Comparison of ENCODE assay signal across 24 mouse cellular contexts in genomic region chr1:174700871-174701270, GRCm38 (mm10).
"Had no signal": no experiment of that assay in that cellular context is flagged by ENCODE, and none has a peak within 500 bp of the region (broad histone marks: within the 10 kb centered on the region; RNA-seq: fewer than 3 reads in every experiment).

No protein-coding gene starts in this region.

- H3K4me1 ChIP-seq: heart, embryonic 13.5 days; heart, embryonic 15.5 days; hindbrain, embryonic 10.5 days; hindbrain, embryonic 12.5 days; intestine, embryonic 15.5 days; limb, embryonic 10.5 days had no signal

- H3K9me3 ChIP-seq: heart, embryonic 13.5 days; heart, embryonic 15.5 days; hindbrain, embryonic 10.5 days; hindbrain, embryonic 12.5 days; intestine, embryonic 15.5 days; limb, embryonic 10.5 days; limb, embryonic 12.5 days had no signal

- H3K9ac ChIP-seq: heart, embryonic 13.5 days; heart, embryonic 15.5 days; hindbrain, embryonic 12.5 days; hindbrain, embryonic 14.5 days; intestine, embryonic 15.5 days; limb, embryonic 12.5 days had no signal

- H3K27ac ChIP-seq: gastrocnemius, adult 2 months; heart, adult 2 months; heart, embryonic 13.5 days; heart, embryonic 15.5 days; hindbrain, embryonic 10.5 days; hindbrain, embryonic 12.5 days; hindbrain, embryonic 14.5 days; intestine, embryonic 15.5 days; layer of hippocampus, adult 2 months; left cerebral cortex, adult 2 months; limb, embryonic 10.5 days; limb, embryonic 12.5 days had no signal

- DNase-seq: gastrocnemius, adult 2 months; gastrocnemius, postnatal 10 days; gastrocnemius, postnatal 25 days; heart, adult 2 months; heart, postnatal 4 days; kidney, adult 18-20 months; kidney, adult 8-10 months; kidney, postnatal 10 days; kidney, postnatal 25 days; kidney, postnatal 4 days had no signal

- H3K4me2 ChIP-seq: heart, embryonic 11.5 days; heart, embryonic 13.5 days; heart, embryonic 15.5 days; hindbrain, embryonic 12.5 days; hindbrain, embryonic 14.5 days; intestine, embryonic 15.5 days; limb, embryonic 12.5 days had no signal

- H3K4me3 ChIP-seq: gastrocnemius, adult 2 months; heart, adult 2 months; heart, embryonic 13.5 days; heart, embryonic 15.5 days; hindbrain, embryonic 10.5 days; hindbrain, embryonic 12.5 days; intestine, embryonic 15.5 days; layer of hippocampus, adult 2 months; left cerebral cortex, adult 2 months; limb, embryonic 10.5 days; limb, embryonic 12.5 days had no signal

- H3K36me3 ChIP-seq: heart, embryonic 13.5 days; heart, embryonic 15.5 days; intestine, embryonic 15.5 days; limb, embryonic 10.5 days; limb, embryonic 12.5 days had no signal

- H3K27me3 ChIP-seq: heart, embryonic 13.5 days; heart, embryonic 15.5 days; hindbrain, embryonic 12.5 days; intestine, embryonic 15.5 days; limb, embryonic 12.5 days had no signal

- ATAC-seq: hindbrain, embryonic 16.5 days; inflammation-experienced regulatory T-cells, adult 6 months; intestine, embryonic 15.5 days; intestine, postnatal 0 days had no signal
